Mouse (Mus musculus) forebrain, embryonic 13.5 days (tissue): ENCODE measurements at regions not wholly inside any gene's neighbourhood (a gene's known extent, or its start where the extent isn't known, plus 50 kb on each side); places are given as distances from the start of the nearest gene placed in this dataset.

ENCODE experiments used
- ATAC-seq: fragments of 200-750 bp; cut with Nextera tagmentation; 2 replicates; pipeline ENCODE4 v1.8.0; 2017
- H3K27ac ChIP-seq: fragments of 300-500 bp; sonication (generic); 2 replicates; pipeline ENCODE4 v1.5.1; 2015; ENCODE audit warnings: inconsistent platforms, mild to moderate bottlenecking, moderate library complexity
- H3K27me3 ChIP-seq: fragments of 300-500 bp; sonication (generic); 2 replicates; pipeline ENCODE4 v1.6.1; 2015; ENCODE audit warnings: mild to moderate bottlenecking, inconsistent platforms
- H3K36me3 ChIP-seq: fragments of 300-500 bp; sonication (generic); 2 replicates; pipeline ENCODE4 v1.6.1; 2015; ENCODE audit warnings: mild to moderate bottlenecking, inconsistent platforms; ENCODE audit not compliant: poor library complexity, severe bottlenecking
- H3K4me1 ChIP-seq: fragments of 300-500 bp; sonication (generic); 2 replicates; pipeline ENCODE4 v1.6.1; 2015; ENCODE audit warnings: inconsistent platforms
- H3K4me2 ChIP-seq: fragments of 300-500 bp; sonication (generic); 2 replicates; pipeline ENCODE4 v1.6.1; 2015; ENCODE audit warnings: inconsistent platforms, mild to moderate bottlenecking, moderate library complexity
- H3K4me3 ChIP-seq: fragments of 300-500 bp; sonication (generic); 2 replicates; pipeline ENCODE4 v1.5.1; 2015; ENCODE audit warnings: mild to moderate bottlenecking, inconsistent platforms
- H3K9ac ChIP-seq: fragments of 300-500 bp; sonication (generic); 2 replicates; pipeline ENCODE4 v1.6.1; 2015; ENCODE audit warnings: mild to moderate bottlenecking, inconsistent platforms
- H3K9me3 ChIP-seq: fragments of 300-500 bp; sonication (generic); replicated peaks from 2 replicates; pipeline ENCODE4 v1.6.1; 2016; ENCODE audit warnings: inconsistent platforms
- WGBS: fragments of 180-500 bp; shearing (Covaris S2); methylation state at CpG from one replicate; pipeline ENCODE4 v1.1.7; 2015; 5-methylcytosine and 5-hydroxymethylcytosine counted together

- Histone ChIP-seq H3K9me3 (no peaks in the 10 kb centered on the region), H3K4me1 (no peaks in the 10 kb centered on the region), H3K27me3 (no peaks in the 10 kb centered on the region), H3K36me3 (no peaks in the 10 kb centered on the region), H3K9ac (no peak overlapping the region), H3K27ac (no peak overlapping the region), H3K4me3 (no peak overlapping the region), H3K4me2 (no peak overlapping the region)
- 94% methylated on average over 2 of the region's 2 CpGs for WGBS
- no peak for ATAC-seq
Measured at GRCm38 (mm10) chr2:143419791-143420190, 126.2 kb upstream of the Pcsk2 start.

GRCm38 (mm10) chr2:143450680-143451079, 95.3 kb upstream of the Pcsk2 start:
- no peak for ATAC-seq

DNA sequence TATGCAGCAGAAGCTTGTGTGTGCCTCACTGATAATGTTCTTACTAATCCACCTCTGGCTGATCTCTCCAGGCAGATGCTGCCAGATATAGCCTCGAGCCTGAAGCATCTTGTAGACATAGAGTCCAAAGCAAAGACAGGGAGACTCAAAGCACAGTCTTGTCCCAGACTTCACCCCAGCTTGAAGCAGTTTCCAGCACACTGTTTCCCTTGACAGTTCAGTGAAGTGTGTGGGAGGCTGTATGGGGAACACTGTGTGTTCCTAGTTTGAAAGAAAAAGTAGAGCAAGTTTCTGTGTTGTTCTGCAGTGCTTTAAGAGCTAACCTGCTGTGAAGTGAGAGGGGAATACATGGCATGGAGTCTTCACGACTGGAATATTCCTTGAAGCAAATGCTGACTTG, 94.7 kb upstream of the Pcsk2 start:
- ATAC-seq, result no peak
- no peak overlapping the region for H3K4me3 ChIP-seq
- H3K4me1 ChIP-seq, result no peaks in the 10 kb centered on the region
- no peaks in the 10 kb centered on the region for H3K27me3 ChIP-seq
- H3K9ac ChIP-seq, result no peak overlapping the region
- H3K27ac ChIP-seq, result no peak overlapping the region
- H3K9me3 ChIP-seq, result no peaks in the 10 kb centered on the region
- H3K4me2 ChIP-seq, result no peak overlapping the region
- H3K36me3 ChIP-seq, result no peaks in the 10 kb centered on the region
- 46% methylated on average over 2 of the region's 2 CpGs for WGBS

More at GRCm38 (mm10) chr2:143450680-143451079, 95.3 kb upstream of the Pcsk2 start:
- Histone ChIP-seq H3K4me2 (no peak overlapping the region), H3K9me3 (no peaks in the 10 kb centered on the region), H3K27ac (no peak overlapping the region), H3K9ac (no peak overlapping the region), H3K4me1 (no peaks in the 10 kb centered on the region), H3K4me3 (no peak overlapping the region), H3K36me3 (no peaks in the 10 kb centered on the region), H3K27me3 (no peaks in the 10 kb centered on the region)

GRCm38 (mm10) chr2:143451661-143452060, 94.3 kb upstream of the Pcsk2 start:
- Histone ChIP-seq H3K27ac (no peak overlapping the region), H3K4me3 (no peak overlapping the region), H3K27me3 (no peaks in the 10 kb centered on the region), H3K4me2 (no peak overlapping the region), H3K36me3 (no peaks in the 10 kb centered on the region), H3K9ac (no peak overlapping the region), H3K9me3 (no peaks in the 10 kb centered on the region), H3K4me1 (no peaks in the 10 kb centered on the region)
- no peak for ATAC-seq

DNA sequence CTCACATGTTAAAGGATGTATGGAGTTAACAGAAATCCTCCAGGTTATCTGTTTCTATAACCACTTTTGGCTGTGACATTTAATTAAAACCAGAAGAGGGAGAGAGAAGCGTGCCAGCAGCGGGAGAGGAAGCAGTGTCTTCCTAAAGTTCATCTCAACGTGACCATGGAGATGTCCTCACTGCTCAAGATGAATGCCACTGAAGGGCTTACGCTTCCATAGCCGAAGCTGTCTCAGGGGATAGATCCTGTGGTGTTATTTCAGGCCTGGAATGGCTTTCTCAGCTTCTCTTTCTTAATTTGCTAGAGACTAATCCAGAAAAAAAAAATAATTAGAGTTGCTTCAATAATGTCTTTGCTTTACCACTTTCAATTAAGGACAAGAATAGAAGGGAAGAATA, 78.0 kb upstream of the Pcsk2 start:
- no peak overlapping the region for H3K4me3 ChIP-seq
- no peak overlapping the region for H3K4me2 ChIP-seq
- no peaks in the 10 kb centered on the region for H3K9me3 ChIP-seq
- H3K4me1 ChIP-seq, result no peaks in the 10 kb centered on the region
- ATAC-seq, result no peak
- H3K27ac ChIP-seq, result no peak overlapping the region
- H3K9ac ChIP-seq, result no peak overlapping the region
- H3K36me3 ChIP-seq, result no peaks in the 10 kb centered on the region
- H3K27me3 ChIP-seq, result no peaks in the 10 kb centered on the region
- WGBS, result 74% methylated on average over 5 of the region's 5 CpGs

GRCm38 (mm10) chr2:143471394-143471793, 74.6 kb upstream of the Pcsk2 start:
- ATAC-seq, result no peak
- Histone ChIP-seq H3K36me3 (no peaks in the 10 kb centered on the region), H3K9me3 (no peaks in the 10 kb centered on the region), H3K4me3 (no peak overlapping the region), H3K4me1 (no peaks in the 10 kb centered on the region), H3K27ac (no peak overlapping the region), H3K9ac (no peak overlapping the region), H3K4me2 (no peak overlapping the region), H3K27me3 (no peaks in the 10 kb centered on the region)
- WGBS, result 70% methylated on average over 3 of the region's 3 CpGs

DNA sequence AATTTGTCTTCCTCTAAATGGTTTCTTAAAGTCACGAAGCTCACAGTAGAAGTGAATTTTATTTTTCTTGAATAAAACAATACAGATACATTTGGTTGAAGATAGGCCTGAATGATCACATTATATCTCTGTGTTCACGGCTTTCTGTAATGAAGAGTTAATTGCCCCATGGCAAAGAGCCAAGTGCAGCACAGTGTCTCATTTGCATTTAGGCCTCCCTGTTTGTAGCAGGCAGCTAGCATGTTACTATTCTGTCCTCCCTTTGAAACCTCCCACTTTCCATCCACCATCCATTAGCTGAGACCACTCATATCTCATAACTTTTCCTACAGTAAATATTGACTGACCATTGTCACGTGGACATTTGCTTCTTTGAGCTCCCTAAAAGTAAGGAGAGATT, 55.1 kb upstream of the Pcsk2 start:
- Histone ChIP-seq H3K9me3 (no peaks in the 10 kb centered on the region), H3K4me2 (no peak overlapping the region), H3K4me1 (peaks cover 9% of the 10 kb centered on the region), H3K9ac (no peak overlapping the region), H3K4me3 (no peak overlapping the region), H3K27ac (no peak overlapping the region), H3K36me3 (no peaks in the 10 kb centered on the region), H3K27me3 (no peaks in the 10 kb centered on the region)
- WGBS, result 33% methylated on average over 3 of the region's 3 CpGs
- peak; percentile 92 for ATAC-seq
